Mouse (Mus musculus) kidney, adult 2 months (tissue): Measurements from ENCODE around the gene Kazn.

Experiments
- CTCF ChIP-seq: fragments of 200-500 bp; conservative IDR thresholded peaks from 2 replicates; pipeline ENCODE4 v1.5.1; 2011; ENCODE audit warnings: low read depth, mild to moderate bottlenecking, control low read depth, low read length, moderate library complexity, mixed read lengths; ENCODE audit not compliant: insufficient read depth, insufficient read length
- POLR2A ChIP-seq: fragments of 200-500 bp; IDR thresholded peaks from one replicate; pipeline ENCODE4 v1.6.1; 2011; ENCODE audit warnings: low read depth, low read length, control low read depth

DNA sequence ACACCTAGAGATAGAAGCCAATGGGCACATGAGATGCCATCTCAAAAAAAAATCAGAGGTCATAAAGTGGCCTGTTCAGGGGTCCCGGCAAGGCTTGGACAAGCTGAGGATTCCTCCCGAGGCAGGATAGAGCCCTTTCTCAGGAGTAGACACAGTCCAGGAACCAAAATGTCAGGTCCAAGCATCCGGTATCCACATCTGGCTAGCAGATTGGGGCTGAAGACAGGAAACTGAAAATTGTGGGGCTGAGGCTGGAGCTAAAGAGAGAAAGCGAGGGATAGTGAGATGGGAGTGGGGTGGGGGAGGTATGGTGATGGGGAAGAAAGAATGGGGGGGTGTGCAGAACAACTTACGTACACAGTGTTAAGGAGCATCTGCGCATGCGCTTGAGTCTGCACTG lies 25.1 kb upstream of the Kazn start:
- TF ChIP-seq CTCF (no peak), POLR2A (no peak)
